Mouse (Mus musculus): Measurements from ENCODE around the gene Pxn. TPM values are rescaled to one million over a fixed set of nuclear protein-coding genes. Genes with fewer than 3 reads are reported as not detected.

Gene Pxn
- polyA plus RNA-seq, 1 experiment = 82.6 TPM

GRCm38 (mm10) chr5:115548501-115549285, 42.2 kb downstream of the Pxn start:
- TF ChIP-seq CTCF (IDR thresholded peaks at IDR 0.05; ENCODE audit: control insufficient read depth, insufficient read depth, insufficient replicate concordance, low read depth, low read length) = no peak
- no peak for TF ChIP-seq POLR2A (IDR thresholded peaks at IDR 0.05; ENCODE audit: control insufficient read depth, low read depth, low read length)
- Histone ChIP-seq H3K27ac (ENCODE audit: control insufficient read depth, insufficient read depth, low read depth, low read length) (no peak overlapping the region), H3K36me3 (ENCODE audit: control insufficient read depth, insufficient read depth, low read length) (no peaks in the 10 kb centered on the region; the same call in 1 of the 2 replicates)

GRCm38 (mm10) chr5:115550482-115551005, 44.1 kb downstream of the Pxn start:
- Histone ChIP-seq H3K27ac (ENCODE audit: control insufficient read depth, insufficient read depth, low read depth, low read length) (peak overlapping the region; percentile 34), H3K36me3 (ENCODE audit: control insufficient read depth, insufficient read depth, low read length) (no peaks in the 10 kb centered on the region; the same call in 1 of the 2 replicates), H3K4me1 (ENCODE audit: control insufficient read depth, insufficient read depth, low read length) (peaks cover under 1% of the 10 kb centered on the region), H3K27me3 (ENCODE audit: control insufficient read depth, insufficient read depth, low read length) (no peaks in the 10 kb centered on the region), H3K4me3 (ENCODE audit: control insufficient read depth, low read depth, low read length) (no peak overlapping the region)
- TF ChIP-seq CTCF (IDR thresholded peaks at IDR 0.05; ENCODE audit: control insufficient read depth, insufficient read depth, insufficient replicate concordance, low read depth, low read length) = no peak
- no peak for TF ChIP-seq POLR2A (IDR thresholded peaks at IDR 0.05; ENCODE audit: control insufficient read depth, low read depth, low read length)

More at GRCm38 (mm10) chr5:115548501-115549285, 42.2 kb downstream of the Pxn start:
- no peaks in the 10 kb centered on the region; the same call in none of the 2 replicates for H3K4me1 ChIP-seq (ENCODE audit: control insufficient read depth, insufficient read depth, low read length)
- no peak overlapping the region for H3K4me3 ChIP-seq (ENCODE audit: control insufficient read depth, low read depth, low read length)
- H3K27me3 ChIP-seq (ENCODE audit: control insufficient read depth, insufficient read depth, low read length) = no peaks in the 10 kb centered on the region

GRCm38 (mm10) chr5:115551386-115551785, 44.9 kb downstream of the Pxn start:
- no peaks in the 10 kb centered on the region for H3K27me3 ChIP-seq (ENCODE audit: control insufficient read depth, insufficient read depth, low read length)
- no peaks in the 10 kb centered on the region; the same call in 1 of the 2 replicates for H3K36me3 ChIP-seq (ENCODE audit: control insufficient read depth, insufficient read depth, low read length)
- TF ChIP-seq CTCF (IDR thresholded peaks at IDR 0.05; ENCODE audit: control insufficient read depth, insufficient read depth, insufficient replicate concordance, low read depth, low read length) (no peak), POLR2A (IDR thresholded peaks at IDR 0.05; ENCODE audit: control insufficient read depth, low read depth, low read length) (no peak)
- H3K4me1 ChIP-seq (ENCODE audit: control insufficient read depth, insufficient read depth, low read length) = peaks cover 5% of the 10 kb centered on the region
- H3K27ac ChIP-seq (ENCODE audit: control insufficient read depth, insufficient read depth, low read depth, low read length) = no peak overlapping the region
- no peak overlapping the region for H3K4me3 ChIP-seq (ENCODE audit: control insufficient read depth, low read depth, low read length)

- Histone ChIP-seq H3K27ac (ENCODE audit: control insufficient read depth, insufficient read depth, low read depth, low read length) (no peak overlapping the region), H3K4me1 (ENCODE audit: control insufficient read depth, insufficient read depth, low read length) (peaks cover 5% of the 10 kb centered on the region), H3K27me3 (ENCODE audit: control insufficient read depth, insufficient read depth, low read length) (no peaks in the 10 kb centered on the region), H3K36me3 (ENCODE audit: control insufficient read depth, insufficient read depth, low read length) (no peaks in the 10 kb centered on the region; the same call in 1 of the 2 replicates), H3K4me3 (ENCODE audit: control insufficient read depth, low read depth, low read length) (no peak overlapping the region)
- TF ChIP-seq POLR2A (IDR thresholded peaks at IDR 0.05; ENCODE audit: control insufficient read depth, low read depth, low read length) (no peak), CTCF (IDR thresholded peaks at IDR 0.05; ENCODE audit: control insufficient read depth, insufficient read depth, insufficient replicate concordance, low read depth, low read length) (no peak)
These were observed 45.3 kb downstream of the Pxn start for GRCm38 (mm10) chr5:115551799-115552198.

GRCm38 (mm10) chr5:115553801-115554420, 47.4 kb downstream of the Pxn start:
- TF ChIP-seq CTCF (IDR thresholded peaks at IDR 0.05; ENCODE audit: control insufficient read depth, insufficient read depth, insufficient replicate concordance, low read depth, low read length) = no peak
- no peak for TF ChIP-seq POLR2A (IDR thresholded peaks at IDR 0.05; ENCODE audit: control insufficient read depth, low read depth, low read length)
- Histone ChIP-seq H3K4me3 (ENCODE audit: control insufficient read depth, low read depth, low read length) (no peak overlapping the region), H3K36me3 (ENCODE audit: control insufficient read depth, insufficient read depth, low read length) (no peaks in the 10 kb centered on the region; the same call in 1 of the 2 replicates), H3K27ac (ENCODE audit: control insufficient read depth, insufficient read depth, low read depth, low read length) (peak overlapping the region; percentile 2; the same call in 1 of the 2 replicates), H3K4me1 (ENCODE audit: control insufficient read depth, insufficient read depth, low read length) (peaks cover 7% of the 10 kb centered on the region), H3K27me3 (ENCODE audit: control insufficient read depth, insufficient read depth, low read length) (no peaks in the 10 kb centered on the region)

GRCm38 (mm10) chr5:115554536-115555291, 48.2 kb downstream of the Pxn start:
- Histone ChIP-seq H3K4me3 (ENCODE audit: control insufficient read depth, low read depth, low read length) (no peak overlapping the region), H3K27me3 (ENCODE audit: control insufficient read depth, insufficient read depth, low read length) (no peaks in the 10 kb centered on the region), H3K27ac (ENCODE audit: control insufficient read depth, insufficient read depth, low read depth, low read length) (no peak overlapping the region; the same call in none of the 2 replicates), H3K4me1 (ENCODE audit: control insufficient read depth, insufficient read depth, low read length) (peaks cover 7% of the 10 kb centered on the region), H3K36me3 (ENCODE audit: control insufficient read depth, insufficient read depth, low read length) (no peaks in the 10 kb centered on the region; the same call in 1 of the 2 replicates)
- TF ChIP-seq CTCF (IDR thresholded peaks at IDR 0.05; ENCODE audit: control insufficient read depth, insufficient read depth, insufficient replicate concordance, low read depth, low read length) (no peak), POLR2A (IDR thresholded peaks at IDR 0.05; ENCODE audit: control insufficient read depth, low read depth, low read length) (no peak)
